Comparison of ENCODE assay signal across 16 mouse cellular contexts in the genomic region with DNA sequence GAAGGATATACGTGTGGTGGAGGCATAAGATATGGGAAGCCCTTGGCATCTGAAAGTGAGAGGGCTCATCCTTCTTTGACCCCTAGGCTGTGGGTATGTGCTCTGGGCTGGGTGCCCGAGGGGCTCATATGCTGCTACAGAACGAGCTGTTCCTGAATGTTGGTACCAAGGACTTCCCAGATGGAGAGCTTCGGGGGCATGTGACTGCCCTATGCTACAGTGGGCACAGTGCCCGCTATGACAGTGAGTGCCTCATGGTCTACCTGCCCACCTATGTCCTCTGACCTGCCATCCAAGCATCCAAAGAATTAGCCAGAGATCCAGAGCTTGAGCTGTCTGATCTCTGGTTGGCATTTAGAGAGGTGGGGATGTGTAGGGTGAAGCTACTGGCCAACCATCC.
"Had no signal": no experiment of that assay in that cellular context is flagged by ENCODE, and none has a peak within 500 bp of the region (broad histone marks: within the 10 kb centered on the region; RNA-seq: fewer than 3 reads in every experiment).

No protein-coding gene starts in this region.

- DNase-seq: heart, postnatal 10 days; heart, postnatal 14 days; heart, postnatal 36 days; heart, postnatal 4 days; kidney, adult 11 months; kidney, adult 18-20 months; kidney, adult 2 months; kidney, adult 8-10 months; kidney, adult 9 months; kidney, postnatal 10 days; kidney, postnatal 14 days; kidney, postnatal 25 days; kidney, postnatal 36 days; kidney, postnatal 4 days; layer of hippocampus, adult 9-11 months; layer of hippocampus, postnatal 36 days had no signal
